Mouse (Mus musculus): ENCODE data around the gene Dab2ip.

Dab2ip gene

GRCm38 (mm10) chr2:35651297-35651731 is 93.2 kb downstream of the Dab2ip start:
- DNase-seq (ENCODE audit: inconsistent age in 2 of 2, low spot score in 1 of 2): peak; percentile 58 to 78

DNA sequence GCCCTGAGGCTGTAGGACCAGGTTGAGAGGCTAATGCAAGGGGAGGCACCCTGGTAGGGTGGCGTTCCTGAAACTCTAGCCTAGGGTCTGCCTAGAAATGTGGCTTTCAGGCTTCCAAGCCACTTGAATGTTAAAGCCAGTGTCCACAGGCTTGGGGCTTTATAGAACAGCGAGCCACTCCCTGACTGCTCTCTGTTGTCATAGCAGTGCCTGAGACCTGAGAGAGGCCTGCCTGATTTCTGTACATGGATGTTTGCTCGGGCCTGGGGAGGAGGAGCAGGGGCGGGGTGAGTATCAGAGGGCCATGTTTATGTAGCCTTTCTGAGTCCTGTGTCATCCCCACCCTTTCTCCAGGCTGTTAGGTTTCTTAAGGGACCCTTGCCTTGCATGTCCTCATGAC is 94.9 kb downstream of the Dab2ip start:
- DNase-seq (ENCODE audit: inconsistent age in 2 of 2, low spot score in 1 of 2): no peak

GRCm38 (mm10) chr2:35654795-35655194 is 96.7 kb downstream of the Dab2ip start:
- DNase-seq (ENCODE audit: inconsistent age in 2 of 2, low spot score in 1 of 2): peak; percentile 43 to 75

DNA sequence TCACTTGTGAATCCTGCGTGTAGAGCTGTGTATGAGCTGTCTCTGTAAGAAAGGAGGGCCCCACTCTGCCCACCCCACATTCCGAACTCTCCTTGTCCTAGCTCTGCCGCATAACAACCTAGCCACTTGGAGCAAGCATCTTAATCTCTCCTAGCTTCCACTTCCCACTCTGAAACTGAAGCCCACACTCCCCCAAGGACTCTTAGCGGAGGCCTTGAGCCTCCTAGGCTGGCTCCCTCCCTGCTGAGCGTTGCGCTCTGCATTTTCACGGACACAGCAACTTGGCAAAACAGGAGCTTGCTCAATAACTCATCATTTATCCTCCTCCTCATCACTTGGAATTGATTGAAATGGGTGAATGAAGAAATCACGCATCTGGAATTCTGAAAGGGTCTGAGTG is 97.9 kb downstream of the Dab2ip start:
- peak; percentile 46 to 85 for DNase-seq (ENCODE audit: inconsistent age in 2 of 2, low spot score in 1 of 2)

- peak; percentile 75 to 91 for DNase-seq (ENCODE audit: inconsistent age in 2 of 2, low spot score in 1 of 2)
These were observed 100.2 kb downstream of the Dab2ip start for GRCm38 (mm10) chr2:35658311-35658710.

DNA sequence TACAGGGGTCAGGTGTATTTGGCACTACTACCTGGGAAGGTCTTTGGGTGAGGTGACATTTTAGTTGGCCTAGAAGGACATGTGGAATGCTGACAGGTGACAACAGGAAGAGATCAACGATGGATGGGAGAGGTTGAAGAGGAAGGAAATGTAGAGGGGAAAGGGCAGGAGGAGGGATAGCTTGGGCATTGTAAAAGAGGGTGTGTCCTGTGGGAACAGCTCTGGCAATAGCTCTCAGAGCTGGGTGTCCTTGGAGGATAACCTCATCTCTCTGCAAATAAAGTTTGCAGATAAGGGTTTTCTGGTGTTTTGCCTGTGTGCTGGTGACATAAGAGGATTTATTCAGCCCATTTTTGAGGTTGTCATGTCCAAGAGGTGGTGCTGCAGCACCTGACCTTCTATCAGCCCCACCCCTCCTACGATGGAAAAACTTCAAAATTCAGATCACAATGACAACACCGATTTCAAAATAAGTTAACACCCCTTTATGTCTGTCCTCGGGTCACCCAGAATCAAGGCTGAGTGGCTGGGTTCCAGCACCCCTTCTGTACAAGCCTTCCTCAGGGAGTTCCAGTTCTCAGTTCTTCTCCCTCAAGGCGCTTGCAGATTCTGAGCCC is 101.6 kb downstream of the Dab2ip start:
- DNase-seq (ENCODE audit: inconsistent age in 2 of 2, low spot score in 1 of 2): peak; percentile 50 to 87

DNA sequence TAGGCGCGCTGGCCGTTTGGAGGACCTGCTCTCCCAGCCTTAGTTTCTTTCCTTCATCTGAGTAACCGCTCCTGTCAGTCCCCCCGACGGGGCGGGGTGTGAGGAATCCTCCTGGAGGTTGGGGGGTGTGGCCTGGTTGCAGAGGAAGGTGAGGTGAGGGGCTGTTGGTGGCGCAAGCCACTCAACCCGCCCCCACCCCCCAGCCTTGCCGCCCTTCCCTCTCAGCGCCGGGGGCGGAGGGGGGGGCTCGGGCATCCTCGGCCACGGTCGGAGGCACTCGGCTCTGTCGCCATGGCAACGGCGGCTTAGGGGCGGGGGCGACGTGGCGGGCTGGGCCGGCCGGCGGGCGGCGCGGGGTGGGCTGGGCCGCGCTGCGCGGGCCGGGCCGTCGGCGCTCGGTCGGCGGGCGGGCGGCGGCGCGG is 102.9 kb downstream of the Dab2ip start:
- DNase-seq (ENCODE audit: inconsistent age in 2 of 2, low spot score in 1 of 2): peak; percentile 83 to 93

DNA sequence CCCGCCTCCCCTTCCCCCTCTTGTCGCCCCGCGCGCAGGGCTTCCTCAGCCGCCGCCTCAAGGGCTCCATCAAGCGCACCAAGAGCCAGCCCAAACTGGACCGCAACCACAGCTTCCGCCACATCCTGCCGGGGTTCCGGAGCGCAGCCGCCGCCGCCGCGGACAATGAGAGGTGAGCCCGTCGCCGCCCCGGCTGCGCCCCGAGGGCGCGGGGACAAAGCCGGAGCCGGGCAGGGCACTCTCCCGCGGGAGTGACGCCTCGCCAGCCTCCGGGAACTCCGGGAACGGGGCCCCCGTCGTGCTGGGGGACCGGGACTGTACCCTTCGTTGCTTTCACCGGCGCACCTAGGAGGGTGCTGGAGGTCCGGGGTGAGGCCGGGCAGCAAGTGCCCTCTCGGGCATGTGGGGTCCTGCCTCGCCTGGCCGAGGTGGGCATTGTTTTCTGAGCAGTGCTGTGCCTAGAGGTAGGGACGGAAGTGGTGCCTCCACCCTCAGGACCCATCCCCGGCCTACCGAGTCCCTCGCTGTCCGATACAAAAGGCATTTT is 103.5 kb downstream of the Dab2ip start:
- DNase-seq (ENCODE audit: inconsistent age in 2 of 2, low spot score in 1 of 2): peak; percentile 75 to 90

DNA sequence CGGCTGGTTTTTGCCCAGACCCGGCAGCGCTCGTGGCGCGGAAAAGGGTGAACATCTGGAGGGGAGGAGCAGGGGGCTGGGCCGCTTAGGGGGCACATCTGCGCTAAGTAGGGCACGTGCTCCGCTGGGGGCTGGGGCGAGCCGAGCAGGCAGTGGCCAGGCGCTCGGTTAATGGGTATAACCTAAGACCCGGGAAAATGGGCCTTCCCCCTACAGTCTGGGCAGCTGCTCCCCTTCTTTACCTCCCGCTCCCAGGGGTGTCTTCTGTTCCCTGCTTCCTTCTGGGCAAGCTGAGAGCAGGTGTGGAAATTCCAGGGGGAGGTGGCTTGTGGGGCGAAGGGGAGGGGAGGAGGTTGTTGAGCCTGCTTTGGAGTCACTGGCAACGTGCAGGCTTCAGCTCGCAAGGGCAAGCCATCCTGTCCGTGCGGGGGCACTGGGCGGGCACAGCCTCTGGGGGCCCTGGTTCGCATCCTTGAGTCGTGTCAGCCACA is 104.0 kb downstream of the Dab2ip start:
- peak in 1 of 2 experiments; percentile 67 for DNase-seq (ENCODE audit: inconsistent age in 2 of 2, low spot score in 1 of 2)

DNA sequence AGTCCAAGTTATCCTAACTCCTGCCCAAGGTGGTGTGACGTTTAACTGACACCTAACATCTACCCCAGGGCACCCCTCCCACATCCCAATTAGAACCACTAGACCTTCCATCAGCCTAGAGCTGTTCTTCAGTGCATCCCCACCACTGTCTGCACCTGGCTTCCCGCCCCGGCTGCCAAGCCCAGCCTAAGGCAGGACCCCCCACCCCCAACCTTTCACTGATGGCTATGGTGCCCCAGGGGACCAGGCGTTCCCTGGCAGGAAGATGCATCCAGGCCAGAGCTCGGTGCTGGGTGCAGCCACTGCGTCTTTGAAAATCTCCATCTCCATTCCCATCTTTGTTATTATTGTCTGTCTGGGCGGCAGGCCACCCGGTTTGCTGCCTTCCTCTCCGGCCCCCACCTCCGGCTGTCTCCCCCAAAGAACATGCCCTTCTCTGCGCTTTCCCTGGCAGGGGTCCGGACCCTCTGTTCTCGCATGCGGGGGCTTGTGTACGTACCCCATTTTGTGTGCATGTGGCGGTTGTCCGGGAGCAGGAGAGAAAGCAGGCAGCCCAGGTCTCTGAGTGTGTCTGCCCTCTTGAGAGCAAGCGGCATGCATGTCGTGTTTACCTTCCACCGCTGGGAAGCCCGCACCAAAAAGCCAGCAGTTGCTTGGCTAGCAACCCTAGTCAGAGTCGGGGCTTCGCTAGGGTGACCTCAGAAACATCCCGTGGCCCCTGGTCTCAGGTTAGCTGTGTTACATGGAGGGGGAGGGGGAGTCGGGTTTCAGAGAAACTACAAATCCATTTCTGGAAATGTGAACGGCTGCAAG is 104.9 kb downstream of the Dab2ip start:
- DNase-seq (ENCODE audit: inconsistent age in 2 of 2, low spot score in 1 of 2): peak in 1 of 2 experiments; percentile 51

- DNase-seq (ENCODE audit: inconsistent age in 2 of 2, low spot score in 1 of 2): no peak
These were observed 109.7 kb downstream of the Dab2ip start for GRCm38 (mm10) chr2:35667746-35668145.

- no peak for DNase-seq (ENCODE audit: inconsistent age in 2 of 2, low spot score in 1 of 2)
These were observed 111.2 kb downstream of the Dab2ip start for GRCm38 (mm10) chr2:35669217-35669616.

GRCm38 (mm10) chr2:35669748-35670147 is 111.7 kb downstream of the Dab2ip start:
- DNase-seq (ENCODE audit: inconsistent age in 2 of 2, low spot score in 1 of 2): no peak

DNA sequence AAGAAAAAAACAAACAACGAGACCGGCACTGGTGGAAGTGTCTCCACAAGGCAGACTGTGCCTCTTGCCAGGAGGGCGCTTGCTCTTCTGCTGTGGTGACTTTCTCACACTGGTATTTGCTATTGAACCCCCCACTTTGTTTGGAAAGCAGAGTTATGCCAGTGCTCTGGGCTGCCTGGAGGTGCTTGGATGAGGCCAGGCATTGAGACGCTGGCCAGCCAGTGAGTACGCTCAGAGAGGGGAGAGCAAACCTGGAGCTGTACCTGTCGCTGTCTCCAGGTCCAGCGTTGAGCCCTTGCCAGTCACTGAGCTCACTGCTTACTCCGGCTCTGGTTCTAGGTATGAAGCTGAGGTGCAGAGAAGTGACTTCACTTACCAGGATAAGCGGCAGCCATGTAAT is 112.2 kb downstream of the Dab2ip start:
- no peak for DNase-seq (ENCODE audit: inconsistent age in 2 of 2, low spot score in 1 of 2)

DNA sequence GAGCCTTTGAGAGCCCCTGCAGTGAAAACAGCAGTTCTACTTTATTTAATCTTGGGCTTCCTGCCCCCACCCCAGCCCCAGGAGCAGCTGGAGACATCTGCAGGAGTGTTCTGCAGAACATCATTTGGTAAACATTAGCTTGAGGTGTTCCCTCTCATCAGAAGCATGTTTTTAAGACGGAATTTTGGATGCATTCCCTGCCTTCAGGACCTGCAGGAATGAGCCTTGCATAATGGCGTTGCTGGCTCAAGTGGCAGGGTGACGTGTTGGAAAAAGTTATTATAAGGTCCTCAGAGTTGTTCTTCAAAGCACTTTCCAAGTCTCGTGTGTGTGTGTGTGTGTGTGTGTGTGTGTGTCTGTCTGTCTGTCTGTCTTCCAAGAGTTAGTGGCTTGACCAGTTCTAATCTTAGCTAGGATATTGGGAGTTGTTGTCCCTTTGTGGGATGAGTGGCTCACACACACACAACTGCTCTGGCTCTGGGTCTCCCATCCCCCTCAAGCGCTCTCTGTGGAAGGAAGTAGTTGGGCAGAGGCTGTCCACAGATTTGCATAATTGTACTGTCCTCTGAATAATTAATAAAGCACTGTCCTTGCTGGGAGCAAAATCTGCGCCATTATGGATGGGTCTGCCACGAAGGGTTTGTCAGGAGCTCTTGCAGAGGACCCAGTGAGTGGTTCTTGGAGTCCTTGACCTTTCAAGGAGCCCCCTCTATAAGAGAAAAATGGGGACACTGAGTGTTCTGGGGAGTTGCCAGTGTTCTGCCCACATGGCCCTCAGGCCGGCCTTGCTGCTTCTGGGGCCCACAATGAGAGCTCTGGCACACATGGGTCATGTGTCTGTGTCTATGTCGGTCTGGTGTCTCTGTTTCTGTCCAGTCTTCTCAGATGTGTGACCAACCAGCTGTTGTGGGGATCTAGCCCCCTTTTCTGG is 114.2 kb downstream of the Dab2ip start:
- peak; percentile 75 to 84 for DNase-seq (ENCODE audit: inconsistent age in 2 of 2, low spot score in 1 of 2)

DNA sequence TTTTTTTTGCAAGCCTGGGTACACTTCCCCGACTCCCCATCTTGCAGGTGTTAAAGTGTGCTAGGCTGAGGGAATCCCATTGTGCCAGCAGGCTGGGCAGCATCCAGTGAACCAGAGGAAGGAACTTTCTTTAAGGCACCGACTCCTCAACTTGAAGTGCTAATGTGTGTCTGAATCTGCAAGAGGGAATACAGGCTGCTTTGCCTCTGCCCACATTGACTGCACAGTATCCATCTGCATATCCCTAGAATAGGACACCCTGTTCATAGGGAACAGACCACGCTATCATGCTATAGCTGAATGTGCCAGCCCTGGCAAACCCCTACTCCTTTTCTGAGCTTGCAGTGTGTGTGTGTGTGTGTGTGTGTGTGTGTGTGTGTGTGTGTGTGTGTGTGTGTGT is 115.1 kb downstream of the Dab2ip start:
- no peak for DNase-seq (ENCODE audit: inconsistent age in 2 of 2, low spot score in 1 of 2)

DNA sequence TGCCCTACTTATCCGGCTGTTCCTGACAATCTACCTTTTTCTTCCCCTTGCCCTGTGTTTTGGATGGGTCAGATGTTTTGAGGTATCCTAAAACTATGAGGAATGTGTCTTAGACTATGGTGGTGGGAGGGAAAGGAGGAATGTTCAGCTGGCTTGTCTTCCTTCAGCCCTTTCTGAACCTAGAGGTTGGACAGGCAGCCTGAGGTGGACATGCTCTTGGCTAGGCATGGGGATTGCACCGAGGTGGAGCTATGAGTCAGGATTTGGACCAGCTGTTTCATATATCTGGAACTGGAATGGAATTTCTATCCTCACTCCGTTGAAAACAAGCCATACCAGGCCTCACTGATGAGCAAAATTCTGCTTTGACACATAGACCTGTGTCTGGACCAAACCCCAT is 115.9 kb downstream of the Dab2ip start:
- peak; percentile 44 to 73 for DNase-seq (ENCODE audit: inconsistent age in 2 of 2, low spot score in 1 of 2)

DNA sequence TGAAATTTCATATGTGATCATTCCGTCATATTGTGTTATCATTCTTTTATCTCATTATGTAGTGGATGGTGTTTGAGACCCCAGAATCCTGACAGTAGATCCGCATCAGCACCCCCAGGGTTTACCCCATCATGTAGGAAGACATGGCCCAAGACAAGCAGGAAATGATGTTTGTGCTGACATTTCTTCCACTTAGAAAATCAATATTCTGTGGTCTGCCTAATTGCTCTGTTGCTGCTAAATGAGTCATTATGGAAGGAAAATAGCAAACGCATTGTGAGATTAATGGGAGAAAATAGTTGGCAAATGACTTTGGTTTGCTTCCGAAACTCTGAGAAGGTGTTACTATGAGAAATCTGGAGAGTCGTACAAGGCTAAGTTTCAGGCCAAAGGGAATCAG is 116.4 kb downstream of the Dab2ip start:
- DNase-seq (ENCODE audit: inconsistent age in 2 of 2, low spot score in 1 of 2): no peak

DNA sequence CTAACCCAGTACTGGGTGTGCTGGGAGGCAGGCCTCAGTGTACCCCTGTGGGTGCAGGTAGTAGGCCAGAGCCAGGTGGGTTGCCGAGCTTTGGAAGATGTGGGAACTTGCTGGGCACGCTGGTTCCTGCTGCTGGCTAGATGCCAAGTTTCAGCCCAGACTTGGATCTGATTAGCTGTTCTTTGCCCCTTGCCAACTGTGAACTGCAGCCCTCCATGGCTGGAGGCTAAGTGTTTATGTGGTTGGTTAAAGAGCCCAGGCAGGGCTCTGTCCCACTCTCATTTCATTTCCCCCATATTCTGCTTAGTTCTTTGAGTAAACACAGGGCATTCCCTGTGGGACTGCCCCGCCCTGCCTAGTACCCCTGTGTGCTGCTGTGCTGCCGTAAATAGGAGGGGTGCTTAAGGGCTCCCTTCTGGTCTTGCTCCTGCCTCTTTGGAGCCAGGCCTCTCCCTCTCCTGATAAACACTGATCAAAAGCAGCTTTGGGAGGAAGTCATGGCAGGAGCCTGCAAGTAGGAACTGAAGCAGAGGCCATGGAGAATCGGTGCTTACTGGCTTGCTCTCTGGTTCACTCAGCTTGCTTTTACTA is 118.1 kb downstream of the Dab2ip start:
- peak; percentile 57 to 76 for DNase-seq (ENCODE audit: inconsistent age in 2 of 2, low spot score in 1 of 2)

GRCm38 (mm10) chr2:35677855-35678254 is 119.8 kb downstream of the Dab2ip start:
- DNase-seq (ENCODE audit: inconsistent age in 2 of 2, low spot score in 1 of 2): peak; percentile 44 to 70

Data from adrenal gland, adult (tissue).